Mouse (Mus musculus) c-Kit-positive CD71-positive TER-119-positive erythroid progenitor cells, embryonic 14.5 days (primary cell): ENCODE data around the gene P2ry12.

ENCODE experiments used
- DNase-seq: peaks from one replicate; pipeline ENCODE4 v3.0.0-alpha.2; 2013; ENCODE audit warnings: low spot score

The P2ry12 gene

DNA sequence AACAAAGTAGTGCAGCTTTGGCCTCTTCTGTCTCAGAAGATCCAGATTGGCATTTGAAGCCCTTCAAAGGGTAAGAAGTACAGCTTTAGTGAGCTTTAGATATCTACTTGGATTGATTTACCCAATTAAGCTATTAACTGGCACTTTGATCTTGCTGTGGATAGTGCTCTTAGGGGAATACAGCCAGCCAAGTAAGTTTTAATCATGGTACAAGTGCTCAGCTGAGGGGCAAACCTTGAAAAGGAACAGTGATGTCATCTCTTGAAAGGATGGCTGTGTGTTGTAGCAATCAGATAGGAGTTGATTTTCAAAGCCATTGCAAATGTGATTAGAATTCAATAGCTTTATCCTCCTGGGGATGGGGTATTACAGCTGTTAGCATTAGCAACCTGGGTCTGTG, 80.5 kb downstream of the P2ry12 start:
- no peak for DNase-seq

DNA sequence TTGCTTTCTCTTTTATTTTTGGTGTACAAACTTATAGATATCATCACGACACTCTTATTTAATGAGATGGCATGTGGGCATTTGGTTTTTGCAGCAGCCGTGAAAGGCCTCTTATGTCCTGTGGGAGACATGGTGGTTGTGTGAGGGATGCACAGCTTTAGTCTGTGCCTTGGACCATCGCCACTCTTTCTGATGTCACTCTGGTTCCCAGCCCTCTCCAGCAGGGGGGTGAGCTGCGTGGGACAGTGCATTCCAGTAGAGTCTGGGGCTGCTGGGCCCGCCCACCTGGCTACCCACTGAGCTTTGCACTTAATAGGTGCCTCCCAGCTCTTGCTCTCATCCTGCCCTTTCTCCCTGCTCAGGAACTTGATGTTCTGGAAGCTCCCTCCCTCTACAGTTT, 81.5 kb downstream of the P2ry12 start:
- DNase-seq = no peak

DNA sequence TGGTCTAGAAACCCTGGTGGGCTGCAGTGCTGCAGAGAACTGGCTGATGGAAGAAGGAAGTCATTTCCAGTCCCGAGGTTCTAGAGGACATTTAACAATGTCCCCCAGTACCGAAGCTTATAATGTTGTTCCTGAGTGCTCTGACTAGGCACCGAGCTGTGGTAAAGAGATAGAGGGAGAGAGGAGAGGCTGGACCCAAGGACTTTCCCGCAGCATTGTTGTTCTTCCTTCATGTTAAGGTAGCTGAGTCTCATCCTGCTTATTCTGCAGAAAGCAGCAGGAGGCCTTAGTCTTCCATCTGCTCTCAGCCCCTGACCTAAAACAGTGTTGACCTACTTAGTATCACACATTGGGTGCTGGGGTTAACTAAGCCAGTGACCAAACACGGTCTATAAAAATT, 85.8 kb downstream of the P2ry12 start:
- DNase-seq = no peak

DNA sequence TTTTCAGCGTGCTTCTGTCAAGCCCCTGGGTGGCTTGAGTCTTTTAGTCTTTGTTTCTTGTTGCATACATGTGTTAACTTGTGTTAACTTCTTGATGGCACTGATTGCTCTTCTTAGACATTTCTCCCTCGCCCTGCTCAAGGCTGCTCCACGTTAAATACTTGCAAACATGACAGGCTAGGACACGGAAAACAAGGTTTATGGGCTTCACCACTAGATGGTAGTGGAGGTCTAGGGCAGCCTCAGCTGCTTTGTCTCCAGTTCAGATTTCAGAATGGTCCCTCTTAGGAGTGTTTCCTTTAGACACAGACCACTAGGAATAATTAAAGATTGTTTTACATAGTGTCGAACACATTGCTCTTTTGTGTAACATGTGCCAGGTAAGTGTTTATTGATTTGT, 87.4 kb downstream of the P2ry12 start:
- no peak for DNase-seq

DNA sequence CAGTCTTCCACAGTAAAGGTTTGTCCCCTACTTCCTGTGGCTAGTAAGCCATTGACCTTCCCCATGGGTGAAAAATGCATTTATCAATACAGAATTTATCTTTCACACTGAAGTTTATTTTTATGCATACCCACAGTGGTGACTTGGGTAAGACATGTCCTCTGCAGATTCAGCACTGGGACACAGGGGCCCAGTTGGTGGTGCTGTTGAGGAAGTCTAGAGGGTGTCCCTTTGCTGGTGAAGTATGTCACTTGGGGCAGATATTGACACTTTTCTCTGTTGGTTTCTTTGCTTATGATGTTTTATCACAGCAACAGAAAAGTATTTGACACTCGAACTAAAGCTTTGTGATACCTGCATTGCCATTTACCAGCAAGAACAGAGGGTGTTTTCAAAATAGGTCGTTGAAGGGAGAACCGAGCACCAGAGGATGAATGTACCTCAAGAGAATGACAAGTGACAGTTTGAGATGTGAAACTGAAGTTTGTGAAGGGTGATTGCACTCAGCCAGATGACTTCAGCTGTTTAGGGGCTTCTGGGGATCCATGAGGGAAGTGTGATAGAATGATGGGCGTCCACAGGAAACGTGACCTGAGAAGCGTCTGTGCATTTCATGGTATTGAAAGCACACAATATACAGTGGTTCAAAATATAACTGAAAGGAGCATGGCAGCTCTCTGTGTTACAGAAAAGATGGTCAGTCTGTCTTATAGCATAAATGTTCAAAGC, 88.1 kb downstream of the P2ry12 start:
- DNase-seq = no peak

DNA sequence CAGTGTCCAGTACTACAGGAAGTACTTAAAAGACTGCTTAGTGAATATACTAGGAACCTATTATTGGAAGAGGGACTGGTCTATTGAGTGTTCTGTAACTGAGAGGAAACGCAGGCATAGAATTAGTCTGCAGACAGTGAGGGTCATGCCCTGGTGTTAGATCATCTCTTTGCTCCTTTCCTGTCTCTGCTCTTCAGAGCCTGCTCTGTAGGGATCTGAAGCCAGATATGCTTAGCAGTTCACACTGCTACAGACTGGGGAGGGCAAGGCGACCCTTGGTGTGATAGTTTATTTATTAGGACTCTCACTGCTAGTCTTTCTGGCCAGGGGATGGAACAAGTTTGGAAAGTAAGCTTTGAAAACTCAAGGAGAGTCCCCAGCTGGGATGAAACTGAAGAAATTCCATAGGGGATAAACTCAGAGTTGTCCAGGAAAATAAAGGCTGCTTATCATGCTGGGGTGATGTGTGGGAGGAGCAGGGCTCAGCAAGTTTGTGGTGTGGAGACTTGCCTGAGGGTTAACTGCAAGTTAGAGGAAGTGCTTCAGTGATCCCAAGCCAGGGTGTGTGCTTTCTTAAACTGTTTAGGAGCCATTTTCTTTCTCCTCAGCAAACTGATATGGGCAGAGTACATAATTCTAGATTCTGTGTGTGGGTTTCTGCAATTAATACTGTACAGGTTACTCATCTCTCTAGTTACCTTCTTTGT, 92.6 kb downstream of the P2ry12 start:
- no peak for DNase-seq

DNA sequence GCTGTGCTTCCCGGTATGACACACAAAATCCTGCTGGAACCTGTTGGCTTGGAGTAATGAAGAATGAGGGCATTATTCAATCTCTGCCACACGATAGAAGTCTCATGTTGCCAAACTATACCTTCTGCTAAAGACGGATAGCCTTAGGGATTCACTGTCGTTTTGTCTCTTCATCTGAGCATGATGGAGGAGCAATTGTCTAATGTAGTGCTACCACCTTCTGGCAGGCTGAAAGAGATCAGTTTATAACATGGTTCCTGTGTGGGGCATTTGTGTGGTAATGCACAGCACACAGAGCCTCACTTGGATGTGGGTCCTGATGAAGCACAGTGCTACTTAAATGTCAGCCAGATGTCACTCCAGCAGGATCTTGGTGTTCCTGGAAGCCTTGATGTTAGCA, 93.5 kb downstream of the P2ry12 start:
- no peak for DNase-seq

DNA sequence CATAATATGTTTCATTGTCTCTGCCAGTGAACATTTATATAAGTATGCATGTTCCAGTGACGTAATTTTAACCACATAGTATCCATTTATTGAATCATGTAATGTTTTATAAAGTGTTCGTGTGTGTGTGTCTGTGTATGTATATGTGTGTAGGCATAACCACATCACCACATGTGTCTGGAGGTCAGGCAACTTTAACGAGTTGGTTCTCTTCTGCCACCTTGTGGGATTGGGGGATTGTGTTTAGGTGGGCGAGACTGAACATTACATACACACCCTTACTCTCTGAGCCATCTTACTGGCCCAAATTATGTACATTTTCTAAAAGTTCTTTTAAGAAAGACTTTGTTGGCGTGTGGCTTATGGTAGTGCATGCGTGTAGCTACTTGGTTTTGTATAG, 94.2 kb downstream of the P2ry12 start:
- no peak for DNase-seq

DNA sequence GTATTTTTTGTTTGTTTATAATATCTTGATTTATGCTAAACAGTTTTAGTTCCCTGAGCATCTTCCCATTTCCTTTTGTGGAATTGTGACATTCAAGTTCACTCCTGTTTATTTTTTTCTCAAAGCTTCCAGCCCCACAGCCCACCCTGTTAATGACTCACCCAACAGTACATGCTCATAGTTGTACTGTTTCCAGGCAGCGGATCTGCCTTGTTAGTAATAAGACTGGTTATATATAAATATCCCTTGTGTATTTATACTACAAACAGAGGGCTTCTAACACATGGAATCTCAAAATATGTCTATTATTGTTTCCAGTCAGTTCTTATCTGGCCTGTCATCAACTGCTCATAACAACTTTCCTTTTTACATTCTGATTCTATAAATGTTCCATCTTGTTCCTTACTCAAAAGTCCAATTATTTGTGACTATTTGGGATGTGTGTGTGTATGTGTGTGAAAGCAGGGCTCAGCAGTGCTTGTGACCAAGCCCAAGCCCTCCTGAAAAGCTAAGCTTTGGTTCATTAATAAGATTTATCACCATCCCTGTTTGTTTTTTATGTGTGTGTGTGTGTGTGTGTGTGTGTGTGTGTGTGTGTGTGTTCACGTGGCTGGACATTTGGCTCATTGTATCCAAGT, 95.1 kb downstream of the P2ry12 start:
- no peak for DNase-seq
